Mouse (Mus musculus) neural tube, embryonic 12.5 days (tissue): Measurements from ENCODE around the gene Sema5a. TPM values are rescaled to one million over a fixed set of nuclear protein-coding genes. Genes with fewer than 3 reads are reported as not detected.

ENCODE experiments used
- ATAC-seq: fragments of 200-750 bp; cut with Nextera tagmentation; 2 replicates; pipeline ENCODE4 v1.8.0; 2017; ENCODE audit warnings: low read depth, mild to moderate bottlenecking, moderate TSS enrichment, moderate library complexity; ENCODE audit not compliant: low FRiP score
- H3K27ac ChIP-seq: fragments of 300-500 bp; sonication (generic); 2 replicates; pipeline ENCODE4 v1.5.1; 2016
- H3K27me3 ChIP-seq: fragments of 300-500 bp; sonication (generic); replicated peaks from 2 replicates; pipeline ENCODE4 v1.6.1; 2016; ENCODE audit warnings: mild to moderate bottlenecking
- H3K36me3 ChIP-seq: fragments of 300-500 bp; sonication (generic); 2 replicates; pipeline ENCODE4 v1.6.1; 2016; ENCODE audit warnings: mild to moderate bottlenecking
- H3K4me1 ChIP-seq: fragments of 300-500 bp; sonication (generic); 2 replicates; pipeline ENCODE4 v1.6.1; 2016
- H3K4me2 ChIP-seq: fragments of 300-500 bp; sonication (generic); replicated peaks from 2 replicates; pipeline ENCODE4 v1.6.1; 2016; ENCODE audit warnings: mild to moderate bottlenecking
- H3K4me3 ChIP-seq: fragments of 300-500 bp; sonication (generic); 2 replicates; pipeline ENCODE4 v1.5.1; 2016
- H3K9ac ChIP-seq: fragments of 300-500 bp; sonication (generic); 2 replicates; pipeline ENCODE4 v1.6.1; 2016; ENCODE audit warnings: mild to moderate bottlenecking
- H3K9me3 ChIP-seq: fragments of 300-500 bp; sonication (generic); 2 replicates; pipeline ENCODE4 v1.6.1; 2016; ENCODE audit warnings: mild to moderate bottlenecking
- WGBS: fragments of 180-500 bp; shearing (Covaris S2); methylation state at CpG from one replicate; pipeline ENCODE4 v1.1.7; 2016; 5-methylcytosine and 5-hydroxymethylcytosine counted together
- polyA plus RNA-seq: library from polyadenylated mRNA; unstranded; fragments of >200 nt; fragmentation: Nextera tagmentation; extraction: Ambion mirVana; gene quantifications from 2 replicates; pipeline ENCODE4 v1.2.1, GENCODE M21; 2016

The Sema5a gene
- polyA plus RNA-seq, 1 experiment from 2014 or later = 8.8 TPM

DNA sequence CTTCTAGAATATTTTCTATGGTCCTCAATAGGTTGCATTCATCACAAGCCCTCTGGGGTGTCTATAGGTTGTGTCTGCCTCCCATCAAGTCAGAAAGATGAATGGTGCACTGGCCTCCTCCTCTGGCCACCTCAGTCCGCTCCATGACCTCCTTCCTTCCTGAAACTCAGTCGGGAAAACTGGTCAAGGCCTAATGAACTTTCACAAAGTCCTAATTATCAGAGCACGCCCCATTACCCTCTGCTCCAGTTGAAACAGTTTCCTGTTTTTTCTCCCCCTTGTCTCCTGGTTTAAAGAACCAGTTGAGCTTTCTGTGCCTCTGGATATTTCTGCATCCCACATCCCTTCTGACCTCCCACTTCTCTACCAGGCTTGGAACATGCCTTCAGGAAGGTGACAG, 300.8 kb downstream of the Sema5a start:
- H3K27ac ChIP-seq = no peak overlapping the region
- ATAC-seq = no peak
- H3K9ac ChIP-seq = no peak overlapping the region
- no peaks in the 10 kb centered on the region for H3K36me3 ChIP-seq
- H3K4me2 ChIP-seq = no peak overlapping the region
- no peaks in the 10 kb centered on the region for H3K9me3 ChIP-seq
- H3K4me3 ChIP-seq = no peak overlapping the region
- 50% methylated on average over 3 of the region's 3 CpGs for WGBS
- no peaks in the 10 kb centered on the region for H3K27me3 ChIP-seq
- H3K4me1 ChIP-seq = no peaks in the 10 kb centered on the region

DNA sequence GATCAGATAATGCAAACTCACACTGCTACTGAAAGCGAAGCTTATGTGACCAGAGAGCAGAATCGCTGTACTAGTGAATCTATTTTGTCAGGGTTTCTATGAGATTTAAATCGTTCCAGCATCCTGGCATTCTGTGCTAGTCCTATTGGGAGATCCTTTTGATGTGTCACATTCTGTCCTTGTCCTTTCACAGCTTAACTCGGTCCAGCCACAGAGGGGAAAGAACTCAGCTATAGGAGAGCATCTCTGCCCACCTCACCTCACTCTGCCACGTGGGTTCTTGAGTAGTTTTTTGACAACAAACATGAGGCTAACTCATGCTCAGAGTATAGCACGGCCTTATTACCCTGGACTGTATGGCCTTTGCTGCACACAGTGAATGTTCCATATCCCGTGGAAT, 302.1 kb downstream of the Sema5a start:
- H3K27me3 ChIP-seq = no peaks in the 10 kb centered on the region
- no peaks in the 10 kb centered on the region for H3K36me3 ChIP-seq
- no peak overlapping the region for H3K4me2 ChIP-seq
- H3K9ac ChIP-seq = no peak overlapping the region
- 84% methylated on average over 7 of the region's 7 CpGs for WGBS
- H3K4me1 ChIP-seq = no peaks in the 10 kb centered on the region
- no peak overlapping the region for H3K4me3 ChIP-seq
- no peak overlapping the region for H3K27ac ChIP-seq
- no peaks in the 10 kb centered on the region for H3K9me3 ChIP-seq
- no peak for ATAC-seq

DNA sequence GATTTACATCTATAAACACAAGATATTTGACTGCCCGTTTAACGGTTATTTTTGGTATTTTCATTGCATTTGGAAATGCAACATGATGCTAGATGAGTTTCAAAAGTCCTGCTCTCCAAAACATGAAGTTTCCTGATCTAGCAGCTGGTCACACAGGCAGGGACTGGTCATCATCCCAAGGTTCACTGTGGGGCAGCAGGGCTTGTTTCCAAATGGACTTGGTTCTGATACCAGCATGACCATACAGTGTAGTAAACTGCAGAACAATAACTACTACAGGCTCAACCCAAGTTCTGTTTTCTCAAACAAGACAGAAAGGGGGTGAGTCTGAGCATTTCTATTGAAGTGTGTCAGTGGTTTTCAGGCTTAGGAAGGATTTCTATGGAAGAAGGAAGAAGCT, 314.3 kb downstream of the Sema5a start:
- Histone ChIP-seq H3K27ac (no peak overlapping the region), H3K4me2 (no peak overlapping the region), H3K9ac (no peak overlapping the region), H3K4me3 (no peak overlapping the region), H3K27me3 (no peaks in the 10 kb centered on the region), H3K36me3 (no peaks in the 10 kb centered on the region), H3K9me3 (no peaks in the 10 kb centered on the region), H3K4me1 (no peaks in the 10 kb centered on the region)
- WGBS = 95% methylated on average over 2 of the region's 2 CpGs
- ATAC-seq = no peak

DNA sequence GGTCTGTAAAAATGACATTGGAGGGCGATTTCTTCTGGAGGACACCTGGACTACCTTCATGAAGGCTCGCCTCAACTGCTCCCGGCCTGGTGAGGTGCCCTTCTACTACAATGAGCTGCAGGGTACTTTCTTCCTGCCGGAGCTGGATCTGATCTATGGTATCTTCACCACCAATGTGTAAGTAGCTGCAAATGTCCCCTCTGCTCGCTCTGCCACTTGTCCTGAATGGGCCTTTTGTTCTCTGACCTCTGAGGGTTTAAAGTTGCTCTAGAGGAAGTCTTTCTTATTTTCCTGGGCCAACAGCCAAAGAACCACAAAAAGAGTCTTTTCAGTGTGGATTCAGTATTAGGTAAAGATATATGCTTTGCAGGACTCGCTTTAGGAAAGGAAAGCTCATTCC, 318.0 kb downstream of the Sema5a start:
- no peak overlapping the region for H3K27ac ChIP-seq
- no peak overlapping the region for H3K4me2 ChIP-seq
- no peaks in the 10 kb centered on the region for H3K4me1 ChIP-seq
- ATAC-seq = no peak
- H3K9me3 ChIP-seq = no peaks in the 10 kb centered on the region
- H3K9ac ChIP-seq = no peak overlapping the region
- WGBS = 57% methylated on average over 6 of the region's 6 CpGs
- no peak overlapping the region for H3K4me3 ChIP-seq
- no peaks in the 10 kb centered on the region for H3K27me3 ChIP-seq
- no peaks in the 10 kb centered on the region for H3K36me3 ChIP-seq

DNA sequence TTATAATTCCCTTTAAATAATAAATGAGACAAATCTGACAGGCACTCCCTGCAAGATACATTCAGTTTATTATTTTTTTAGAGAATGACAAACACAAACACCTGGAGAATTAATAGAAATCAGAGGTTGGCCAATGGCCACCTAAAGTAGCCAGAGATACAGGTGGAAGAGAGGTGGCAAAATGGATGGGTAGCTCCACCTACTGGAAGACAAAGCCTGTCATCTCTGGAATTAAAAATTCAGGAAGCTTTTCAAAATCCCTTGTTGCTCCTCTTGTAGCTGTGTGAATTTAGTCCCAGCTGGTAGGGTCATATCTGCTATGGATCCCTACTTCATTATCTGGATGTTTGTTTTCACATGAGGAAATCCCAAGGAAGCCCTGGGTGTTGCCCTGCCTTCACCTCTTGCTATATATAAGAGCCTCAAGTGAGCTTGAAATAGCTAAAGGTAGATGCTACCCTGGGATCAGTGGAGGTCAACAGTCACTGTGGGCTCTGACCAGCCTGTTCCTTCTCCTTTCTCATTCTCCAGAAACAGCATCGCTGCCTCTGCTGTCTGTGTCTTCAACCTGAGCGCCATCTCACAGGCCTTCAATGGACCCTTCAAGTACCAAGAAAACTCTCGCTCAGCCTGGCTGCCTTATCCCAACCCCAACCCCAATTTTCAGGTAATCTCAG, 323.7 kb downstream of the Sema5a start:
- Histone ChIP-seq H3K9me3 (no peaks in the 10 kb centered on the region), H3K4me3 (no peak overlapping the region), H3K4me2 (no peak overlapping the region), H3K27ac (no peak overlapping the region), H3K36me3 (no peaks in the 10 kb centered on the region), H3K9ac (no peak overlapping the region), H3K4me1 (no peaks in the 10 kb centered on the region), H3K27me3 (no peaks in the 10 kb centered on the region)
- ATAC-seq = no peak
- WGBS = 93% methylated on average over 3 of the region's 3 CpGs

DNA sequence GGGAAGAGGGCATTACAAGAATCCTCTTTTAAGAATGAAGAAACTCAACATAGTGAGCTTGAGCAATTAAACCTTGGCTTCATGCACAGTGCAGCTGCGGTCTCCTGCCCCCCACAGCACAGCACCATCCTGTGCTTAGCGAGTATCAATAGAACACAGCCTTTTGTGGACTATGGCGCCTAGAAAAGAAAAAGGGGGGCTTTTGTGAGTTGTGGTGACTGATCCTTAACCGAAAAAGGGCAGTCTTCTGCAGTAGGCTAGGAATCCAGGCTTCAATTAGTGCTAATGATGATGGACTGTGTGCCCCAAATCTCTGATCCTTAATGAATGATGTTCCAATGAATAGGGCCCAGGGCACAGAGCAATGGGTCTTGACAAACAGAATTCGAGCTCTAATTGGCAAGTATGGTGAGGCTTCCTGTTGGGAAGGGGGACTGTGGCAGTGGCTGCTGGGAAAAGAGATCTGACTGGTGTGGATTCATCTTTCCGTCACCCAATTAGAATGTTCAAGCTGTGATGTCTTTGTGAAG, 324.3 kb downstream of the Sema5a start:
- Histone ChIP-seq H3K4me2 (no peak overlapping the region), H3K27ac (no peak overlapping the region), H3K4me3 (no peak overlapping the region), H3K27me3 (no peaks in the 10 kb centered on the region), H3K9me3 (no peaks in the 10 kb centered on the region), H3K36me3 (no peaks in the 10 kb centered on the region), H3K4me1 (no peaks in the 10 kb centered on the region), H3K9ac (no peak overlapping the region)
- 40% methylated on average over 6 of the region's 6 CpGs for WGBS
- no peak for ATAC-seq

DNA sequence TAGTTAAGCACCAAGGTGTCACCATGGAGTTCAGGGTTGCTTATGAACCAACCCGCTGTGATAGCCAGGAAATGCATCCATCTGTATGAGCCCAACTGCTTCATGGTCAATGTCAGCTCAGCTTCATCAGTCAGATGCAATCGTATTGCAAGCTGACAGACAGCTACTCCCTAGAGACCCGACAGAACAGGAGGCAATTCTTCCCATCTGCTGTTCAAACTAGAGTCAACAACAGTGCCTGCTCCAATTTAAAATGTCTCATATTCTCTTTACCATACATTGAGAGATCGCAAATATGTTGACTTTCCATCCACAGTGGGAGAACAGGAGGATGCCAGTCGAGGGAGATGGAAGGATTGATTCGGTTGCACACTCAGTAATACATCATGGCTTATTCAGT, 329.7 kb downstream of the Sema5a start:
- 79% methylated on average over 6 of the region's 6 CpGs for WGBS
- ATAC-seq = no peak
- no peak overlapping the region for H3K4me2 ChIP-seq

DNA sequence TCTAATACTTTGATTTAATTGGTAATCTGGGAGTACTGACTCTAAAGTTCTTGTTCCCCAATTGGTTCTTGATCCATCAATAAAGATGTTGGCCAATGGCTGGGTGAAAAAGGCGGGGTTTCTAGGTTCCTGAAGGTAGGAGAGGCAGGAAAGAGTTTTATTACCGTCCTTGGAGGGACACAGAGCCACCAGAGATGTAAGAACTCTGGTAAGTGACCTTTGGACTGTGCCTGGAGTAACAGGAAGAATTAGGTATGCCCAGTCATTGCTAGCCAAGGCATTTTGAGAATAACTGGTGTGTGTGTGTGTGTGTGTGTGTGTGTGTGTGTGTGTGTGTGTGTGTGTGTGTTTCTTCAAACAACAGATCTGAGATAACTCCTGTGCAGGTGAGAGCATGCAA, 330.6 kb downstream of the Sema5a start:
- H3K4me1 ChIP-seq = no peaks in the 10 kb centered on the region
- ATAC-seq = no peak
- no peaks in the 10 kb centered on the region for H3K36me3 ChIP-seq
- no peaks in the 10 kb centered on the region for H3K9me3 ChIP-seq
- 76% methylated on average over 2 of the region's 2 CpGs for WGBS
- H3K4me2 ChIP-seq = no peak overlapping the region
- H3K9ac ChIP-seq = no peak overlapping the region
- H3K4me3 ChIP-seq = no peak overlapping the region
- H3K27ac ChIP-seq = no peak overlapping the region
- H3K27me3 ChIP-seq = no peaks in the 10 kb centered on the region

More for the DNA sequence above, 329.7 kb downstream of the Sema5a start:
- Histone ChIP-seq H3K27ac (no peak overlapping the region), H3K9me3 (no peaks in the 10 kb centered on the region), H3K27me3 (no peaks in the 10 kb centered on the region), H3K4me1 (no peaks in the 10 kb centered on the region), H3K9ac (no peak overlapping the region), H3K36me3 (no peaks in the 10 kb centered on the region), H3K4me3 (no peak overlapping the region)

DNA sequence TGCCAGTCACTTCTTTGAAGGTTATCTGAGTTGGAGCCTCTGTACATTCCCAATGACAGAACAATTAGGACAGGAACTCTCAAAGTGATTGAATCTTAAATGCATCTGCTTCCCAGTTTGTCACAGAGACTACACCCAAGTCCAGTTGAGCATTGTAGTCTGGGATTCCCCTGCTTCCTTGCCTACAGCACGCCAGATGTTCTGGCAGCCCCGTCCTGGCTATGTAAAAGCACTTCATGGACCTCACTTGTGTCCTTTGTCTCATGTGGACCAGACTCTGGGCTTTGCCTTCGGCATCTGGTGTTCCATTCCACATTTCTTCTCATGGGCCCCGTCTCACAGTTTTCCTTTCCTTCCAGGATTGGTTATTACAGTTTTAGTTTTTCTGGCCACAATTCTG, 334.7 kb downstream of the Sema5a start:
- no peak for ATAC-seq
- 78% methylated on average over 4 of the region's 4 CpGs for WGBS
- no peaks in the 10 kb centered on the region for H3K4me1 ChIP-seq
- H3K27ac ChIP-seq = no peak overlapping the region
- H3K27me3 ChIP-seq = no peaks in the 10 kb centered on the region
- H3K4me3 ChIP-seq = no peak overlapping the region
- H3K4me2 ChIP-seq = no peak overlapping the region
- no peak overlapping the region for H3K9ac ChIP-seq
- no peaks in the 10 kb centered on the region for H3K9me3 ChIP-seq
- no peaks in the 10 kb centered on the region for H3K36me3 ChIP-seq

DNA sequence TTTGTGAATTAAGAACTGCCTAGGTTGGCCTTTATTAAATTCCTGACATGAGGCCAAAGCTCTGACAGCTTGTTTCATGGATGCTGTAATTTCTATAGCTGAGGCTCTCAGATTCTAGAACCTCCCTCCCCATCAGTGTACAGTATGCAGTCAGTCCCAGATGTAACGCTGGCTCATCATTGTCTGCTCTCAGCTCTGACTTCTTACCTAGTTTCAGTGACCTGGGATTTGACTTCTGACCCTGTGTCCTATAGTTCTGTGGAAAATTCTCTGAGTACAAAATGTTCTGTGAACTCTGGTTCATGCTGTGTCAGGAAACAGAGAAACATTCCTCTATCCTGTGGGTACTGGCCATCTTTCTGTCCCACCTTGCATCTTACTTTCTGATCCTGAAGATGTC, 346.0 kb downstream of the Sema5a start:
- H3K27ac ChIP-seq = no peak overlapping the region
- WGBS = 88% methylated on average over 1 of the region's 1 CpGs
- H3K4me1 ChIP-seq = no peaks in the 10 kb centered on the region
- no peak overlapping the region for H3K4me3 ChIP-seq
- H3K36me3 ChIP-seq = no peaks in the 10 kb centered on the region
- no peaks in the 10 kb centered on the region for H3K9me3 ChIP-seq
- no peak overlapping the region for H3K4me2 ChIP-seq
- no peak for ATAC-seq
- H3K27me3 ChIP-seq = no peaks in the 10 kb centered on the region
- H3K9ac ChIP-seq = no peak overlapping the region

DNA sequence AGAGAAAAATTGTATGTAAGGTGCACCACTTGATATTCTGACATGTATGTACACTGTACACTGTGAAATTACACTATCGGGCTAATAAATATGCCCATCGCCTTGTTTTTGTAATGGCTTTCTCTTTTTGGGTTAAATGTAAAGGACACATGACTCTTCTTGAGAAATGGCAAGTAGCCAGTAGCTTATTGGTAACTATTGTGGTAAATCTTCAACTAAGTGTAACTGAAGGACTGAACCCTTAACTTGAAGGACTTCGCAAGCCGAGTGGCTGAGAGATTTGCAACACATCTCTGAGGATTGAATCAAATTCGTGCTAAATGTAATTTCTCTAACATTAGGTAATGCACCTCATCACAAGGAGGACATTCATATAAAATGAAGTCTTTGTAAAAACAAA, 349.1 kb downstream of the Sema5a start:
- Histone ChIP-seq H3K4me1 (no peaks in the 10 kb centered on the region), H3K9ac (no peak overlapping the region), H3K4me3 (no peak overlapping the region), H3K36me3 (no peaks in the 10 kb centered on the region), H3K27ac (no peak overlapping the region), H3K4me2 (no peak overlapping the region), H3K9me3 (no peaks in the 10 kb centered on the region), H3K27me3 (no peaks in the 10 kb centered on the region)
- ATAC-seq = no peak
- 94% methylated on average over 5 of the region's 5 CpGs for WGBS

DNA sequence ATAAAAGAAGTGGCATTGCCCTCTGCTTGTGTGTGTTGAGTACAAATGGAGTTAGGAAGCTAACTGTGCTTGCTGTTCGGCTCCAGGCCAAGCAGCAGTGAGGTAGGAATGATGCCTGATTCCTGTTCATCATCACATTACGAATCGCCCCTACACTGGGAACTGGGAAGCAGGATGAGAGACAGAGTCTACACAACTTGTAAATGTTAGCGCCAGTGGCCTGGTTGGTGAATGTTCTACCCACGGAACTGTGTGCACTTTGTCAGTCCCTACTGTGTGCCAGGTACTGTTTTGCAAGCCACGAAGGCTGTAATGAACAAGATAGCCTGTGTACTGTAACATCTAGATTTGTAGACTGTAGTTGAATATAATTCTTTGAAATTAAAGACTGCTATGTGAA, 352.0 kb downstream of the Sema5a start:
- Histone ChIP-seq H3K27ac (no peak overlapping the region), H3K9me3 (no peaks in the 10 kb centered on the region), H3K27me3 (no peaks in the 10 kb centered on the region), H3K4me3 (no peak overlapping the region), H3K4me2 (no peak overlapping the region), H3K36me3 (no peaks in the 10 kb centered on the region), H3K4me1 (no peaks in the 10 kb centered on the region), H3K9ac (no peak overlapping the region)
- no peak for ATAC-seq
- WGBS = 80% methylated on average over 6 of the region's 6 CpGs

DNA sequence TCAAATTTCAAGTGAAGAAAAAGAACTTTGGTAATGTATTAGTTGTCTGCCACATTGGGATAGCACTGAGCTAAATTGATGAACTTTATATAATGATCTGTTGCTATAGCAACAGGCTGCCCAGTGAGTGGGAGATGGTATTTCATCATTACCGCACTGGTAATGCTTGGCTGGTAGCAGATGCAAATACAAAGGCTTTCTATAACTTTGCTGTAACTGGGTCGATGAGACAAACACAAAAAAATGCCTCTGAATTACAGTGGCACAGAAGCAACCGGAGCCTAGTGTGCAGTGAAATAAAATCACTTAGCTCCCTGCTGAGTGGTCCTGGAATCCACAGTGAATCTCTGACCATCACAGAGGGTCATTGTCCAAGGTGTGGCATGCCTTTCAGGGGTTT, 352.6 kb downstream of the Sema5a start:
- Histone ChIP-seq H3K4me2 (no peak overlapping the region), H3K4me3 (no peak overlapping the region), H3K27me3 (no peaks in the 10 kb centered on the region), H3K4me1 (no peaks in the 10 kb centered on the region), H3K9me3 (no peaks in the 10 kb centered on the region), H3K27ac (no peak overlapping the region), H3K36me3 (no peaks in the 10 kb centered on the region), H3K9ac (no peak overlapping the region)
- WGBS = 28% methylated on average over 3 of the region's 3 CpGs
- no peak for ATAC-seq
